Mouse (Mus musculus): ENCODE results near the gene Gpi1. TPM values are rescaled to one million over a fixed set of nuclear protein-coding genes. Genes with fewer than 3 reads are reported as not detected.

Gpi1 gene
- polyA plus RNA-seq, 1 experiment: 641 TPM

DNA sequence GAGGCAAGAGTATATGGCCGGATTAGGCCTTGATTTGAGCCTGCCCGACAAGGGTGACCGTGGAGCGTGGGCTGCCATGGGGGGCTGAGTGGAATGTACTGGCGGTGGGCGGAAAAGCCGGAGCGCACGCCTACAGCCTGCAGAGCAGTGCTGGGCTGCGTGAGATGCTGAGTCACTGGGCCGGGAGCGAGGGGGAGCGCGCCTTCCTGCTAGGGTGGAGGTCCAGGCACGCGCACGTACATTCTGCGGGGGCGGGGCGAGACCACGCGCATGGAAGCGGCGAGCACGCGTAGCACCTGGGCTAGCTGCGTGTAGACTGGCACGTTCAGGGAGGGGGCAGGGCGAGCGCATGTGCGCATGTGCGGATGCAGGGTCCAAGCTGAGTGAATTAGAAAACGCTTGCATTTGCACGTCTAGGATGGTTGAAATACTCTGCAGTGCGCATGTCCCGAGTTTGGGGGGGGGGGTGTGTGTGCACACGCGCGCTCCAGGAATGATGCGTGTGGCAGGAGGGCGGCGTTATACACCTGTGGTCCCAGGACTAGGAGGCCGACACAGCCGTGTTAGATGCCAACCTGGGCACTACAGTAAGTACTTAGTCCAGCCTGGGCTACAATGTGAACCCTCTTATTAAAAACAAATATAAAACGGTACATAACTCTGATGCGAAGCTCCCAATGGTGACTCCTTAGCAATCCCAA lies 3.9 kb upstream of the Gpi1 start:
- peak overlapping the region; percentile 87 for H3K27ac ChIP-seq (ENCODE audit: insufficient read depth, low read depth, low read length)
- peaks cover 17% of the 10 kb centered on the region for H3K4me1 ChIP-seq (ENCODE audit: control insufficient read depth, insufficient read depth, low read length)
- peak overlapping the region; percentile 61 for H3K4me3 ChIP-seq (ENCODE audit: insufficient read depth, low read length)
- TF ChIP-seq CTCF (IDR thresholded peaks at IDR 0.05; ENCODE audit: low read depth, low read length): no peak
- no peak for TF ChIP-seq POLR2A (IDR thresholded peaks at IDR 0.05; ENCODE audit: borderline replicate concordance, low read depth, low read length)

DNA sequence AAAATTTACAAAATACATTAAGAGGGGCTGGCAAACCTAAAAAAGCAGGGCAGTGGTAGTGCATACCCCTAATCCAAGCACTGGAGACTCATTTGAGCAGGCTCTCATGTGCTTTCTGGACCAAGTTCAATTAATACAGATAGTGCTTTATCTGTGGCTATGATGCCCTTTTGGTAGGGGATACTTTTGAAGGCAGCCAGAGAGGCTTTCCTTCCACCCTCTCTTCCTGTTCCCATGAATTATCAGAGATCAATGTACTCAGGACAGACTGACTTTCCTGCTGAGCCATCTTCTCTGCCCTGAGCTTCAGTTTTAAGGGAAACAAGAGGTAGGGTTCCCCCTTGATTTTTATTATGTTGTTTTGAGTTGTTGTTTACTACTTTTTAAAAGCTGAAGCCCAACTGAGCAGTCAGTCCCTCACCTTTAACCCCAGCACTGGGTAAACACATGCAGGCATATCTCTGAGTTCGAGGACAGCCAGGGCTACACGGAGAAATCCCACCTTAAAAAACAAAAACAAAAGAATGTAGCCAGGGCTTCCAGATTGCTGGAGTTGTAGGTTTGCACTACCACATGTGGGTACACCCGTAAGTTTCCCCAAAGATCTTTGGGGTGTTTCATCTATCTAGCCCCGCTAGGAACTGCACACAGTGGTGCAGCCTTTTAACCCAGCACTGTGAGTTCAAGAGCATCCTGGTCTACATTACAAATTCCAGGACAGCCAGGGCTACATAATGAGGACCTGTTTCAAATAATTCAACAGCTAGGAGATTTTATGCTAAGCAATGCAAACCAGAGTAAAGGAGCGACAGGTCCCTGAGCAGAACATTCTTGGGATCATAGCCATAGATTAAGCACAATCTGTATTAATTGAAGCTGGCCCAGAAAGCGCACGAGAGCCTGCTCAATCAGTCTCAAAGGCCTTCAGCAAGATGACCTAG lies 2.9 kb upstream of the Gpi1 start:
- TF ChIP-seq CTCF (IDR thresholded peaks at IDR 0.05; ENCODE audit: low read depth, low read length) (no peak), POLR2A (IDR thresholded peaks at IDR 0.05; ENCODE audit: borderline replicate concordance, low read depth, low read length) (no peak)
- peaks cover 24% of the 10 kb centered on the region for H3K4me1 ChIP-seq (ENCODE audit: control insufficient read depth, insufficient read depth, low read length)
- peak overlapping the region; percentile 61 for H3K4me3 ChIP-seq (ENCODE audit: insufficient read depth, low read length)
- H3K27ac ChIP-seq (ENCODE audit: insufficient read depth, low read depth, low read length): peak overlapping the region; percentile 87

- H3K27ac ChIP-seq (ENCODE audit: insufficient read depth, low read depth, low read length): peak overlapping the region; percentile 71
- H3K4me1 ChIP-seq (ENCODE audit: control insufficient read depth, insufficient read depth, low read length): peaks cover 48% of the 10 kb centered on the region
- H3K4me3 ChIP-seq (ENCODE audit: insufficient read depth, low read length): peak overlapping the region; percentile 77
- TF ChIP-seq CTCF (IDR thresholded peaks at IDR 0.05; ENCODE audit: low read depth, low read length): no peak
- TF ChIP-seq POLR2A (IDR thresholded peaks at IDR 0.05; ENCODE audit: borderline replicate concordance, low read depth, low read length): no peak
Measured at GRCm38 (mm10) chr7:34229691-34230111, 435 bp downstream of the Gpi1 start.

DNA sequence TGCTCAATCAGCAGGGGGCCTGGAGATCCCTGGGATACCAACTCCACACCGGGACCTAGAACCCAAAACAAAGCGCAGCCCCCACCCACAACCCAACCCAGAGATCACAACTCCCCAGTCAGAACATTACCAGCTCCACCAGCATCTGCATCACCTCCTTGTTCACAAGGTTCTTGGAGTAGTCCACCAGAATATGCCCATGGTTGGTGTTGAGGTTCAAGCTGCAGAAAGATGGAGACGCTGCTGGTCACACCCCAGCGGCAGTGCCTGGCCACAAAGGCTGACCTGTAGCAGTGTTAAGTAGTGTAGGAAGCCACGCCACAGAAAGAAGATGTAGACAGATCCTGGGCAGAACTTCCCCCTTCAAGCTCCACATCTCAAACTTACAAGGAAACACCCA lies 983 bp downstream of the Gpi1 start:
- Histone ChIP-seq H3K4me3 (ENCODE audit: insufficient read depth, low read length) (peak overlapping the region; percentile 77), H3K4me1 (ENCODE audit: control insufficient read depth, insufficient read depth, low read length) (peaks cover 48% of the 10 kb centered on the region), H3K27ac (ENCODE audit: insufficient read depth, low read depth, low read length) (no peak overlapping the region)
- TF ChIP-seq CTCF (IDR thresholded peaks at IDR 0.05; ENCODE audit: low read depth, low read length) (no peak), POLR2A (IDR thresholded peaks at IDR 0.05; ENCODE audit: borderline replicate concordance, low read depth, low read length) (no peak)

- Histone ChIP-seq H3K4me1 (ENCODE audit: control insufficient read depth, insufficient read depth, low read length) (peaks cover 48% of the 10 kb centered on the region), H3K4me3 (ENCODE audit: insufficient read depth, low read length) (peak overlapping the region; percentile 77), H3K27ac (ENCODE audit: insufficient read depth, low read depth, low read length) (no peak overlapping the region)
- TF ChIP-seq POLR2A (IDR thresholded peaks at IDR 0.05; ENCODE audit: borderline replicate concordance, low read depth, low read length): no peak
- TF ChIP-seq CTCF (IDR thresholded peaks at IDR 0.05; ENCODE audit: low read depth, low read length): no peak
Measured at GRCm38 (mm10) chr7:34228641-34229040, 1.5 kb downstream of the Gpi1 start.

GRCm38 (mm10) chr7:34226846-34227245 lies 3.3 kb downstream of the Gpi1 start:
- no peak for TF ChIP-seq POLR2A (IDR thresholded peaks at IDR 0.05; ENCODE audit: borderline replicate concordance, low read depth, low read length)
- no peak for TF ChIP-seq CTCF (IDR thresholded peaks at IDR 0.05; ENCODE audit: low read depth, low read length)
- no peak overlapping the region for H3K27ac ChIP-seq (ENCODE audit: insufficient read depth, low read depth, low read length)
- H3K4me1 ChIP-seq (ENCODE audit: control insufficient read depth, insufficient read depth, low read length): peaks cover 34% of the 10 kb centered on the region
- H3K4me3 ChIP-seq (ENCODE audit: insufficient read depth, low read length): no peak overlapping the region

GRCm38 (mm10) chr7:34226086-34226485 lies 4.0 kb downstream of the Gpi1 start:
- TF ChIP-seq POLR2A (IDR thresholded peaks at IDR 0.05; ENCODE audit: borderline replicate concordance, low read depth, low read length): no peak
- TF ChIP-seq CTCF (IDR thresholded peaks at IDR 0.05; ENCODE audit: low read depth, low read length): no peak
- no peak overlapping the region for H3K27ac ChIP-seq (ENCODE audit: insufficient read depth, low read depth, low read length)
- H3K4me3 ChIP-seq (ENCODE audit: insufficient read depth, low read length): no peak overlapping the region
- peaks cover 31% of the 10 kb centered on the region for H3K4me1 ChIP-seq (ENCODE audit: control insufficient read depth, insufficient read depth, low read length)

- TF ChIP-seq CTCF (IDR thresholded peaks at IDR 0.05; ENCODE audit: low read depth, low read length) (no peak), POLR2A (IDR thresholded peaks at IDR 0.05; ENCODE audit: borderline replicate concordance, low read depth, low read length) (no peak)
- Histone ChIP-seq H3K4me1 (ENCODE audit: control insufficient read depth, insufficient read depth, low read length) (peaks cover 31% of the 10 kb centered on the region), H3K4me3 (ENCODE audit: insufficient read depth, low read length) (no peak overlapping the region), H3K27ac (ENCODE audit: insufficient read depth, low read depth, low read length) (no peak overlapping the region)
Measured at GRCm38 (mm10) chr7:34224308-34224707, 5.8 kb downstream of the Gpi1 start.

DNA sequence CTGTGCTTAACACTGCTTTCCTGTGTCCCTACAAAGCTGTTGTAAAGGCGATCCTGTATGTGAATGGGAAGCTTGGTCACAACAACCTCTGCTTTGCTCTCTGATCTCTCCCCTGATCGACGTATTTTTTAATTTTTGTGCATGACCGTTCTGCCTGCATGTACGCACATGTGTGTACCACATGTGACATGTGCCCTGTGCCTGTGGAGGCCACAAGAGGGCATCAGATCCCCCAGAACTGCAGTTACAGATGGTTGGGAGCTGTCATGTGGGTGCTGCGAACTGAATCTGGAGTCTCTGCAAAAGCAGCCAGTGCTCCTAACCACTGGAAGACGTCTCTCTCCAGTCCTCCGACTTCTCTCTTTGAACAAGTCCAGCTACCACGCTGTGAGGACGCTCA lies 7.8 kb downstream of the Gpi1 start:
- TF ChIP-seq POLR2A (IDR thresholded peaks at IDR 0.05; ENCODE audit: borderline replicate concordance, low read depth, low read length): no peak
- TF ChIP-seq CTCF (IDR thresholded peaks at IDR 0.05; ENCODE audit: low read depth, low read length): no peak
- no peak overlapping the region for H3K27ac ChIP-seq (ENCODE audit: insufficient read depth, low read depth, low read length)
- H3K4me3 ChIP-seq (ENCODE audit: insufficient read depth, low read length): no peak overlapping the region
- H3K4me1 ChIP-seq (ENCODE audit: control insufficient read depth, insufficient read depth, low read length): peaks cover 17% of the 10 kb centered on the region
